Mouse (Mus musculus): Measurements from ENCODE around the gene Gm47841. TPM values are rescaled to one million over a fixed set of nuclear protein-coding genes. Genes with fewer than 3 reads are reported as not detected.

The Gm47841 gene
- total RNA-seq, 1 experiment, result not detected

GRCm38 (mm10) chr15:101092829-101093648 is 45.8 kb upstream of the Gm47841 start:
- TF ChIP-seq ZC3H11A (IDR thresholded peaks at IDR 0.05; ENCODE audit: borderline replicate concordance, low read depth, low read length), result no peak
- peak; percentile 81 for TF ChIP-seq MAFK (IDR thresholded peaks at IDR 0.05; ENCODE audit: insufficient read depth, low read depth, low read length)
- peak overlapping the region; percentile 63 to 70 for H3K4me3 ChIP-seq (ENCODE audit: insufficient read depth in 1 of 2, low read depth in 1 of 2, low read length in 2 of 2, poor library complexity in 1 of 2, severe bottlenecking in 1 of 2)
- DNase-seq (ENCODE audit: low read depth, low spot score), result peak; percentile 77

GRCm38 (mm10) chr15:101092121-101092828 is 45.1 kb upstream of the Gm47841 start:
- H3K36me3 ChIP-seq (ENCODE audit: control insufficient read depth, insufficient read depth, low read length, poor library complexity, severe bottlenecking), result no peaks in the 10 kb centered on the region
- H3K4me3 ChIP-seq (ENCODE audit: insufficient read depth in 1 of 2, low read depth in 1 of 2, low read length in 2 of 2, poor library complexity in 1 of 2, severe bottlenecking in 1 of 2), result peak overlapping the region; percentile 40 to 70
- peak overlapping the region; percentile 47; the same call in 1 of the 2 replicates for H3K9ac ChIP-seq (ENCODE audit: insufficient read depth, low read depth, low read length, poor library complexity, severe bottlenecking)
- H3K4me1 ChIP-seq (ENCODE audit: control insufficient read depth in 2 of 2, insufficient read depth in 2 of 2, low read length in 2 of 2, poor library complexity in 1 of 2), result peaks cover 8 to 37% of the 10 kb centered on the region in 2 experiments; a peak in 3 of 4 replicates
- TF ChIP-seq HCFC1 (IDR thresholded peaks at IDR 0.05; ENCODE audit: borderline replicate concordance, insufficient read depth, low read length) (no peak), MAFK (IDR thresholded peaks at IDR 0.05; ENCODE audit: insufficient read depth, low read depth, low read length) (no peak), CHD2 (IDR thresholded peaks at IDR 0.05; ENCODE audit: low read depth, low read length) (no peak), ZNF384 (IDR thresholded peaks at IDR 0.05; ENCODE audit: low read depth, low read length) (no peak)
- peak overlapping the region; percentile 63 for H3K27ac ChIP-seq (ENCODE audit: insufficient read depth, low read depth, low read length, poor library complexity, severe bottlenecking)
- no peaks in the 10 kb centered on the region for H3K9me3 ChIP-seq (ENCODE audit: control insufficient read depth, insufficient read depth, low read depth, low read length)
- no peak for DNase-seq (ENCODE audit: low read depth, low spot score)
- in situ Hi-C loops (cut with MboI; ENCODE audit: low sequenced_read_pairs in 2 of 2, unreplicated experiment in 2 of 2), result no loop called here

More at GRCm38 (mm10) chr15:101092829-101093648, 45.8 kb upstream of the Gm47841 start:
- Histone ChIP-seq H3K27ac (ENCODE audit: insufficient read depth, low read depth, low read length, poor library complexity, severe bottlenecking) (peak overlapping the region; percentile 74), H3K9me3 (ENCODE audit: control insufficient read depth, insufficient read depth, low read depth, low read length) (no peaks in the 10 kb centered on the region), H3K9ac (ENCODE audit: insufficient read depth, low read depth, low read length, poor library complexity, severe bottlenecking) (peak overlapping the region; percentile 77), H3K4me1 (ENCODE audit: control insufficient read depth in 2 of 2, insufficient read depth in 2 of 2, low read length in 2 of 2, poor library complexity in 1 of 2) (peaks cover 12 to 39% of the 10 kb centered on the region in 2 experiments; a peak in 3 of 4 replicates), H3K36me3 (ENCODE audit: control insufficient read depth, insufficient read depth, low read length, poor library complexity, severe bottlenecking) (no peaks in the 10 kb centered on the region)
- in situ Hi-C loops (cut with MboI; ENCODE audit: low sequenced_read_pairs in 2 of 2, unreplicated experiment in 2 of 2), result no loop called here

- in situ Hi-C loops (cut with MboI; ENCODE audit: low sequenced_read_pairs in 2 of 2, unreplicated experiment in 2 of 2), result no loop called here
- no peak for DNase-seq (ENCODE audit: low read depth, low spot score)
- TF ChIP-seq ZC3H11A (IDR thresholded peaks at IDR 0.05; ENCODE audit: borderline replicate concordance, low read depth, low read length) (no peak), MAFK (IDR thresholded peaks at IDR 0.05; ENCODE audit: insufficient read depth, low read depth, low read length) (no peak), ZNF384 (IDR thresholded peaks at IDR 0.05; ENCODE audit: low read depth, low read length) (no peak), CHD2 (IDR thresholded peaks at IDR 0.05; ENCODE audit: low read depth, low read length) (no peak), HCFC1 (IDR thresholded peaks at IDR 0.05; ENCODE audit: borderline replicate concordance, insufficient read depth, low read length) (no peak)
- Histone ChIP-seq H3K36me3 (ENCODE audit: control insufficient read depth, insufficient read depth, low read length, poor library complexity, severe bottlenecking) (no peaks in the 10 kb centered on the region), H3K9me3 (ENCODE audit: control insufficient read depth, insufficient read depth, low read depth, low read length) (no peaks in the 10 kb centered on the region), H3K27ac (ENCODE audit: insufficient read depth, low read depth, low read length, poor library complexity, severe bottlenecking) (no peak overlapping the region), H3K4me1 (ENCODE audit: control insufficient read depth in 2 of 2, insufficient read depth in 2 of 2, low read length in 2 of 2, poor library complexity in 1 of 2) (peaks cover 6 to 32% of the 10 kb centered on the region in 2 experiments; a peak in 3 of 4 replicates), H3K4me3 (ENCODE audit: insufficient read depth in 1 of 2, low read depth in 1 of 2, low read length in 2 of 2, poor library complexity in 1 of 2, severe bottlenecking in 1 of 2) (no peak overlapping the region), H3K9ac (ENCODE audit: insufficient read depth, low read depth, low read length, poor library complexity, severe bottlenecking) (no peak overlapping the region)
These were observed 44.4 kb upstream of the Gm47841 start for GRCm38 (mm10) chr15:101091551-101091950.

- TF ChIP-seq ZC3H11A (IDR thresholded peaks at IDR 0.05; ENCODE audit: borderline replicate concordance, low read depth, low read length), result no peak
- no peak for TF ChIP-seq ZNF384 (IDR thresholded peaks at IDR 0.05; ENCODE audit: low read depth, low read length)
- no peak for TF ChIP-seq MAFK (IDR thresholded peaks at IDR 0.05; ENCODE audit: insufficient read depth, low read depth, low read length)
- Histone ChIP-seq H3K36me3 (ENCODE audit: control insufficient read depth, insufficient read depth, low read length, poor library complexity, severe bottlenecking) (no peaks in the 10 kb centered on the region), H3K4me1 (ENCODE audit: control insufficient read depth in 2 of 2, insufficient read depth in 2 of 2, low read length in 2 of 2, poor library complexity in 1 of 2) (peaks cover 7 to 24% of the 10 kb centered on the region in 2 experiments; a peak in 3 of 4 replicates), H3K4me3 (ENCODE audit: insufficient read depth in 1 of 2, low read depth in 1 of 2, low read length in 2 of 2, poor library complexity in 1 of 2, severe bottlenecking in 1 of 2) (no peak overlapping the region), H3K27ac (ENCODE audit: insufficient read depth, low read depth, low read length, poor library complexity, severe bottlenecking) (no peak overlapping the region), H3K9me3 (ENCODE audit: control insufficient read depth, insufficient read depth, low read depth, low read length) (no peaks in the 10 kb centered on the region), H3K9ac (ENCODE audit: insufficient read depth, low read depth, low read length, poor library complexity, severe bottlenecking) (no peak overlapping the region)
- in situ Hi-C loops (cut with MboI; ENCODE audit: low sequenced_read_pairs in 2 of 2, unreplicated experiment in 2 of 2), result no loop called here
- no peak for DNase-seq (ENCODE audit: low read depth, low spot score)
These were observed 41.1 kb upstream of the Gm47841 start for GRCm38 (mm10) chr15:101088291-101088690.

All from ES-E14 (cell line).